Mouse (Mus musculus): Measurements from ENCODE around the gene Gm11555. TPM values are rescaled to one million over a fixed set of nuclear protein-coding genes. Genes with fewer than 3 reads are reported as not detected.
"Not testable (repeated sequence)": the region's sequence is repeated elsewhere in the genome, so short reads cannot be mapped to it uniquely, and the experiment has no call there.

Gm11555 gene
- polyA plus RNA-seq (2014; fragmentation: Nextera tagmentation; extraction: Ambion mirVana), result not detected in 2 replicates

DNA sequence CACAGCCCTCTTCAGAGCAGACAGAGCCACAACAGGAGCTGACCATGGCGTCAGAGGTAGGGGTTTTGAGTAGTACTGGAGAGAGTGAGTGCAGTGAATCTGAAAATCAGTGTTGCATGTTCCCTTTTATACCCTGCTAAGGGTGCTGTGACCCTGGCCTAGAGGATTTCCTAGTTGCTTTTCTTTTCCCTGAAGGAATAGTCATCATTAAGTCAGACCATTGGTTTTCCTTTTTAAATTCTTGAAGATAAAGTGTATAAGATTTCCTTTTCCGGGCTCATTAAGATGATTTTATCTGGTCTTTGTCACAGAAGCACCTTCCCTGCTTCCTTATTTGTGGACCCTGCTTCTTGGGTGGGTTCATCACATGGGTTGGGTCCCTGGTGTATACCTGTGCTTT is at the start of gene Gm11555:
Gm11555 (minus strand) TSS at position 101 of the 400 bp plus-strand sequence.
- no peak within 1 kb of the TSS for H3K4me3 ChIP-seq (ENCODE audit: low read depth, low read length)
- no peaks in the 10 kb centered on the region for H3K27me3 ChIP-seq (ENCODE audit: control insufficient read depth, insufficient read depth, low read length)
- H3K36me3 ChIP-seq (ENCODE audit: control insufficient read depth, insufficient read depth, low read length), result no peaks in the 10 kb centered on the region
- H3K9me3 ChIP-seq (ENCODE audit: control insufficient read depth, low read depth, low read length), result no peaks in the 10 kb centered on the region
- 83% methylated on average over 2 of the region's 2 CpGs for WGBS
- no peak within 1 kb of the TSS for H3K4me2 ChIP-seq (replicated peaks; ENCODE audit: low read depth, low read length)
- no peak within 1 kb of the TSS for H3K27ac ChIP-seq (ENCODE audit: low read length)
- H3K4me1 ChIP-seq (ENCODE audit: control insufficient read depth, insufficient read depth, low read length), result no peaks in the 10 kb centered on the region
- H3K9ac ChIP-seq (replicated peaks; ENCODE audit: low read depth, low read length), result no peak within 1 kb of the TSS
- no peak for ATAC-seq (ENCODE audit: insufficient number of reproducible peaks, insufficient read depth, low FRiP score, low read depth)

DNA sequence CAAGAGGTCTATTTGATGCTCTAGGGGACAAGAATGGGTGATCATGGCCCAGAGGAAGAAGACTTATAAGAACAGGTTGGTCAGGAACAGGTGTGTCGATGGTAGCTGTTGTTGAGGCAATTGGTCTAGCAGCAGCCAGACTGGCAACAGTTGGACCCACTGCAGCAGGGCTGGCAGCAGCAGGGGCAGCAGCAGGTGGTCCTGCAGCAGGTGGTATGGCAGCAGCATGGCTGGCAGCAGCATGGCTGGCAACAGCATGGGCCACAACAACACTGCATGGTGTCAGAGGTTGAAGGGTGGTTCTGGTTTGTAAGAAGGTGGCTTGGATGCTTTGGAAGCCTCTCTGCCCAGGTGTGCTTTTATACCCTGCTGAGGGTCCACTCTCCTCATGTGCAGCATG is 40.4 kb upstream of the Gm11555 start, which contains the start of gene Gm14190:
Gm14190 (minus strand) TSS at position 278 of the 400 bp plus-strand sequence.
- no peaks in the 10 kb centered on the region for H3K27me3 ChIP-seq (ENCODE audit: control insufficient read depth, insufficient read depth, low read length)
- no peak for ATAC-seq (ENCODE audit: insufficient number of reproducible peaks, insufficient read depth, low FRiP score, low read depth)
- no peaks in the 10 kb centered on the region for H3K9me3 ChIP-seq (ENCODE audit: control insufficient read depth, low read depth, low read length)
- 95% methylated on average over 1 of the region's 1 CpGs for WGBS
- no peaks in the 10 kb centered on the region for H3K4me1 ChIP-seq (ENCODE audit: control insufficient read depth, insufficient read depth, low read length)
- no peak within 1 kb of the TSS for H3K4me3 ChIP-seq (ENCODE audit: low read depth, low read length)
- no peak within 1 kb of the TSS for H3K9ac ChIP-seq (replicated peaks; ENCODE audit: low read depth, low read length)
- H3K4me2 ChIP-seq (replicated peaks; ENCODE audit: low read depth, low read length), result no peak within 1 kb of the TSS
- H3K36me3 ChIP-seq (ENCODE audit: control insufficient read depth, insufficient read depth, low read length), result no peaks in the 10 kb centered on the region
- no peak within 1 kb of the TSS for H3K27ac ChIP-seq (ENCODE audit: low read length)

DNA sequence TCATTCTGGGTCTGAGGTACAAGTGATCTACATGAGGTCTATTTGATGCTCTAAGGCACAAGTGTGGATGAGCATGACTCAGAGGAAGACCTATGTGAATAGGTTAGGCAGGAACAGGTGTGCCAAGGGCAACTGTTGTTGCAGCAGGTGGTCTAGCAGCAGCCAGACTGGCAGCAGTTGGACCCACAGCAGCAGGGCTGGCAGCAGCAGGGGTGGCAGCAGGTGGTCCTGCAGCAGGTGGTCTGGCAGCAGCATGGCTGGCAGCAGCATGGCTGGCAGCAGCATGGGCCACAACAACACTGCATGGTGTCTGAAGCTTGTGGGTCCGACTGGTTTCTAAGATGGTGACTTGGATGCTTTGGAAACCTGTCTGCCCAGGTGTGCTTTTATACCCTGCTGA is 35.2 kb upstream of the Gm11555 start:
- H3K4me1 ChIP-seq (ENCODE audit: control insufficient read depth, insufficient read depth, low read length); H3K27ac ChIP-seq (ENCODE audit: low read length); H3K9me3 ChIP-seq (ENCODE audit: control insufficient read depth, low read depth, low read length); ATAC-seq (ENCODE audit: insufficient number of reproducible peaks, insufficient read depth, low FRiP score, low read depth); H3K4me3 ChIP-seq (ENCODE audit: low read depth, low read length); H3K27me3 ChIP-seq (ENCODE audit: control insufficient read depth, insufficient read depth, low read length); H3K36me3 ChIP-seq (ENCODE audit: control insufficient read depth, insufficient read depth, low read length); H3K9ac ChIP-seq (replicated peaks; ENCODE audit: low read depth, low read length); H3K4me2 ChIP-seq (replicated peaks; ENCODE audit: low read depth, low read length): not testable (repeated sequence)
- WGBS, result 67% methylated on average over 1 of the region's 1 CpGs

DNA sequence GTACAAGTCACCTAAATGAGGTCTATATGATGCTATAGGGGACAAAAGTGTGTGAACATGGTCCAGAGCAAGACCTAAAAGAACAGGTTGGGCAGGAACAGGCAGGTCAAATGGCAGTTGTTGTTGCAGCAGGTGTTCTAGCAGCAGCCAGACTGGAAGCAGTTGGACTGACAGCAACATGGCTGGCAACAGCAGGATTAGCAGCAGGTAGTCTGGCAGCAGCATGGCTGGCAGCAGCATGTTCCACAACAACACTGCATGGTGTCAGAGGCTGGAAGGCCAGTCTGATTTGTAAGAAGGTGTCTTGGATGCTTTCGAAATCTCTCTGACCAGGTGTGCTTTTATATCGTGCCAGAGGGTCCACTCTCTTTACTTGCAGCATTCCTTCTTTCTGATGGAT is 33.4 kb upstream of the Gm11555 start:
- H3K9ac ChIP-seq (replicated peaks; ENCODE audit: low read depth, low read length), result no peak overlapping the region
- H3K4me1 ChIP-seq (ENCODE audit: control insufficient read depth, insufficient read depth, low read length), result no peaks in the 10 kb centered on the region
- no peaks in the 10 kb centered on the region for H3K9me3 ChIP-seq (ENCODE audit: control insufficient read depth, low read depth, low read length)
- ATAC-seq (ENCODE audit: insufficient number of reproducible peaks, insufficient read depth, low FRiP score, low read depth), result no peak
- H3K27ac ChIP-seq (ENCODE audit: low read length), result no peak overlapping the region
- no peak overlapping the region for H3K4me2 ChIP-seq (replicated peaks; ENCODE audit: low read depth, low read length)
- no peaks in the 10 kb centered on the region for H3K27me3 ChIP-seq (ENCODE audit: control insufficient read depth, insufficient read depth, low read length)
- H3K36me3 ChIP-seq (ENCODE audit: control insufficient read depth, insufficient read depth, low read length), result no peaks in the 10 kb centered on the region
- no peak overlapping the region for H3K4me3 ChIP-seq (ENCODE audit: low read depth, low read length)
- 86% methylated on average over 2 of the region's 2 CpGs for WGBS

DNA sequence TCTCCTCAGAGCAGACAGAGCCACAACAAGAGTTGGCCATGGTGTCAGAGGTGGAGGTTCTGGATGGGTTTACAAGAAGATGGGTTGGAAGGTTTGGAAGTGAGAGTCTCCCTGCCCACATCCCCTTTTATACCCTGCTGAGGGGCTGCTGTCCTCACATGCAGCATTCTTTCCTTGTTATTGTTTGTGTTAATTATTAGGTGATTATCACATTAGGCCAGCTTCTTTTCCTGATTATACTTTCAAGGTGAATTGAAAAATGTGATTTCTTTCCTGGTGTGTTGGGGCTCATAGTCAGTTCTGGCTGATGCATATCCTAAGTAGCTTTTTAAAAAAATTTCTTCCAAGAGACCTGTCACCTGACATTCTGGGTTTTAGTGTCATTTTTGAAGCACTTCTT is 15.8 kb upstream of the Gm11555 start, which contains the start of gene Krtap4-6:
Krtap4-6 (minus strand) TSS at position 101 of the 400 bp plus-strand sequence.
- Histone ChIP-seq H3K36me3 (ENCODE audit: control insufficient read depth, insufficient read depth, low read length) (no peaks in the 10 kb centered on the region), H3K9me3 (ENCODE audit: control insufficient read depth, low read depth, low read length) (no peaks in the 10 kb centered on the region), H3K4me3 (ENCODE audit: low read depth, low read length) (no peak within 1 kb of the TSS)

DNA sequence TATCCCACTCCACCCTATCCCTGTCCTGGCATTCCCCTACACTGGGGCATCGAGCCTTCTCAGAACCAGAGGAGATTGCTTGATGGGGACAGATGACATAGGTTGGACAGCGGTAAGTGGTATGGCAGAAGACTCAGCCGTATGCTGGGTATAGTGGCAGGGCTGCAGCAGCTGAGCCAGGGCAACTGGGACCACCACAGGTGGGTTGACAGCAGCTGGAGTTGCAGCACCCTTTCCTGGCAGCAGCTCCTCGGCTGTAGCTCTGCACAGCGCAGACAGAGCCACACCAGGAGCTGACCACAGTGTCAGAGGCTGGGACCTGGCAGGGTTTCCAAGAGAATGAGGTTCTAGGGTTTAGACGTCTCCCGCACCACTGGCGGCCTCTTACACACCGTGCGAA is 12.8 kb upstream of the Gm11555 start:
- WGBS, result 78% methylated on average over 10 of the region's 10 CpGs
- no peaks in the 10 kb centered on the region for H3K4me1 ChIP-seq (ENCODE audit: control insufficient read depth, insufficient read depth, low read length)
- H3K27me3 ChIP-seq (ENCODE audit: control insufficient read depth, insufficient read depth, low read length), result no peaks in the 10 kb centered on the region
- no peak overlapping the region for H3K4me3 ChIP-seq (ENCODE audit: low read depth, low read length)
- H3K4me2 ChIP-seq (replicated peaks; ENCODE audit: low read depth, low read length), result no peak overlapping the region
- no peak overlapping the region for H3K27ac ChIP-seq (ENCODE audit: low read length)
- no peaks in the 10 kb centered on the region for H3K36me3 ChIP-seq (ENCODE audit: control insufficient read depth, insufficient read depth, low read length)
- no peak for ATAC-seq (ENCODE audit: insufficient number of reproducible peaks, insufficient read depth, low FRiP score, low read depth)
- no peaks in the 10 kb centered on the region for H3K9me3 ChIP-seq (ENCODE audit: control insufficient read depth, low read depth, low read length)
- H3K9ac ChIP-seq (replicated peaks; ENCODE audit: low read depth, low read length), result no peak overlapping the region

More for the DNA sequence above, 15.8 kb upstream of the Gm11555 start, which contains the start of gene Krtap4-6:
- no peak for ATAC-seq (ENCODE audit: insufficient number of reproducible peaks, insufficient read depth, low FRiP score, low read depth)
- Histone ChIP-seq H3K27ac (ENCODE audit: low read length) (no peak within 1 kb of the TSS), H3K27me3 (ENCODE audit: control insufficient read depth, insufficient read depth, low read length) (no peaks in the 10 kb centered on the region), H3K4me2 (replicated peaks; ENCODE audit: low read depth, low read length) (no peak within 1 kb of the TSS), H3K4me1 (ENCODE audit: control insufficient read depth, insufficient read depth, low read length) (no peaks in the 10 kb centered on the region), H3K9ac (replicated peaks; ENCODE audit: low read depth, low read length) (no peak within 1 kb of the TSS)

DNA sequence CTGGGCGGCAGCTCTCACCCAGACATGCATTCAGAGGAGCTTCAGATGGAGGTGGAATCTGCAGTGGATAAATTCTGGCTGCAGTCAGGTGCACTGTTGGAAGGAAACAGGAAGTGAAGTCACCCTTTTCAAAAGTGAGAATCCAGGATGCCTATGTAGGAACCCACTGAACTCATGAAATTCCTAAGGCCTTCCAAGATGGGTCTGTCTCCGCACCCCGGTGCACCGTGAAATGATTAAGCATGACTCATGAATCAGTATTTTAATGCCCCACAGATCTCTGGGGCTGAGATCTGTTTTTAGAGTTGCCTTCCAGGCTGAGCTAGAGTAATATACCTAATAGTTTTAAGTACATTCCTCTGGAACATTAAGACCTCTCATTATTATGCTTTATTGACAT is 9.2 kb upstream of the Gm11555 start:
- ATAC-seq (ENCODE audit: insufficient number of reproducible peaks, insufficient read depth, low FRiP score, low read depth), result no peak
- no peaks in the 10 kb centered on the region for H3K9me3 ChIP-seq (ENCODE audit: control insufficient read depth, low read depth, low read length)
- H3K4me3 ChIP-seq (ENCODE audit: low read depth, low read length), result no peak overlapping the region
- H3K9ac ChIP-seq (replicated peaks; ENCODE audit: low read depth, low read length), result no peak overlapping the region
- no peaks in the 10 kb centered on the region for H3K4me1 ChIP-seq (ENCODE audit: control insufficient read depth, insufficient read depth, low read length)
- no peaks in the 10 kb centered on the region for H3K27me3 ChIP-seq (ENCODE audit: control insufficient read depth, insufficient read depth, low read length)
- WGBS, result 92% methylated on average over 4 of the region's 4 CpGs
- H3K27ac ChIP-seq (ENCODE audit: low read length), result no peak overlapping the region
- H3K4me2 ChIP-seq (replicated peaks; ENCODE audit: low read depth, low read length), result no peak overlapping the region
- H3K36me3 ChIP-seq (ENCODE audit: control insufficient read depth, insufficient read depth, low read length), result no peaks in the 10 kb centered on the region

DNA sequence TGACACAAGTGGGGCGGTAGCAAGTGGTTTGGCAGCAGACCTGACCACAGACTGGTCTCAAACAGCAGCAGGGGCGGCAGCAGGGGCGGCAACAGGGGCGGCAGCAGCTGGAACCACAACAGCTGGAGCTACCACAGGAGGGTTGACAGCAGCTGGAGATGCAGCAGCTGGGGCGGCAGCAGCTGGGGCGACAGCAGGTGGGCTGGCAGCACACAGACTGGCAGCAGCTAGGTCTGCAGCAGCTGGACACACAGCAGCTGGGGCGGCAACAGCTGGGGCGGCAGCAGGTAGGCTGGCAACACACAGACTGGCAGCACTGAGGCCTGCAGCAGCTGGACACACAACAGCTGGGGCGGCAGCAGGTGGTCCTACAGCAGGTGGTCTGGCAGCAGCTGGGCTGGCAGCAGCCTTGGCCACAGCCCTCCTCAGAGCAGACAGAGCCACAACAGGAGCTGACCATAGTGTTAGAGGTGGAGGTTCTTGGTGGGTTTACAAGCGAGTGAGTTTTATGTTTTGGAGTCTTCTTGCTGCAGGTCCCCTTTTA is 8.5 kb upstream of the Gm11555 start, which contains the start of gene Gm11563:
Gm11563 (minus strand) TSS at position 494 of the 544 bp plus-strand sequence.
- 59% methylated on average over 10 of the region's 10 CpGs for WGBS
- H3K4me3 ChIP-seq (ENCODE audit: low read depth, low read length); H3K4me1 ChIP-seq (ENCODE audit: control insufficient read depth, insufficient read depth, low read length); H3K27ac ChIP-seq (ENCODE audit: low read length); H3K27me3 ChIP-seq (ENCODE audit: control insufficient read depth, insufficient read depth, low read length); H3K4me2 ChIP-seq (replicated peaks; ENCODE audit: low read depth, low read length); H3K9me3 ChIP-seq (ENCODE audit: control insufficient read depth, low read depth, low read length); H3K36me3 ChIP-seq (ENCODE audit: control insufficient read depth, insufficient read depth, low read length); ATAC-seq (ENCODE audit: insufficient number of reproducible peaks, insufficient read depth, low FRiP score, low read depth); H3K9ac ChIP-seq (replicated peaks; ENCODE audit: low read depth, low read length): not testable (repeated sequence)

DNA sequence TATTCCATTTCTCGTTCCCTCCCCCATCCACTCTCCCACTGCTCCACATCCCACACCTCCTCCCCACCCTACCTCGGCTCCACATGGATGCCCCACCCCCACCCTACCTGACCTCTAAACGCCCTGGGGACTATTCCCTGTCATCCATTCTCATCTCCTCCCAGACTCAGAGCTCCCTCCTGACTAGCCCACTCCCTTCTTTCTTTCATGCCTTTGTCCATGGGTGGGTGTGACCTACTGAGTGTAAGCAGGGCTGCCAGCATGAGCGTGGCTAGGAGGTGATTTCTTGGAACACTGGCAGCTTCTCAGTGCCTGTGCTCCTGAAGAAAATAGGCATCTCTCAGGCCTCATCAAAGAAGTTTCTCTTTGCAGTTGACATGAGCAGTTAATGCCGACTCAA is 7.0 kb upstream of the Gm11555 start:
- H3K4me2 ChIP-seq (replicated peaks; ENCODE audit: low read depth, low read length), result no peak overlapping the region
- H3K36me3 ChIP-seq (ENCODE audit: control insufficient read depth, insufficient read depth, low read length), result no peaks in the 10 kb centered on the region
- H3K4me1 ChIP-seq (ENCODE audit: control insufficient read depth, insufficient read depth, low read length), result no peaks in the 10 kb centered on the region
- no peak for ATAC-seq (ENCODE audit: insufficient number of reproducible peaks, insufficient read depth, low FRiP score, low read depth)
- 40% methylated on average over 5 of the region's 5 CpGs for WGBS
- H3K27ac ChIP-seq (ENCODE audit: low read length), result no peak overlapping the region
- no peak overlapping the region for H3K9ac ChIP-seq (replicated peaks; ENCODE audit: low read depth, low read length)
- H3K27me3 ChIP-seq (ENCODE audit: control insufficient read depth, insufficient read depth, low read length), result no peaks in the 10 kb centered on the region
- H3K4me3 ChIP-seq (ENCODE audit: low read depth, low read length), result no peak overlapping the region
- no peaks in the 10 kb centered on the region for H3K9me3 ChIP-seq (ENCODE audit: control insufficient read depth, low read depth, low read length)

Measured in stomach, embryonic 14.5 days (tissue).